Mouse (Mus musculus) E14TG2a.4 (cell line): ENCODE measurements at regions not wholly inside any gene's neighbourhood (a gene's known extent, or its start where the extent isn't known, plus 50 kb on each side); places are given as distances from the start of the nearest gene placed in this dataset.

Source experiments
- H3K27me3 ChIP-seq: 2 replicates; pipeline ENCODE4 v1.6.1; 2014; ENCODE audit warnings: low read length, control low read depth; ENCODE audit not compliant: insufficient read depth
- H3K36me3 ChIP-seq: 2 replicates; pipeline ENCODE4 v1.6.1; 2014; ENCODE audit warnings: low read length, control low read depth; ENCODE audit not compliant: insufficient read depth
- H3K4me1 ChIP-seq: replicated peaks from 2 replicates; pipeline ENCODE4 v1.6.1; 2014; ENCODE audit warnings: low read depth, low read length, control low read depth
- H3K4me3 ChIP-seq: replicated peaks from 2 replicates; pipeline ENCODE4 v1.5.1; 2014; ENCODE audit warnings: mild to moderate bottlenecking, low read length
- H3K9me3 ChIP-seq: 2 replicates; pipeline ENCODE4 v1.6.1; 2014; ENCODE audit warnings: low read length, control low read depth
- CTCF ChIP-seq: conservative IDR thresholded peaks from 2 replicates; pipeline ENCODE4 v1.5.1; 2014; ENCODE audit warnings: low read length
- NANOG ChIP-seq: IDR thresholded peaks from 2 replicates; pipeline ENCODE4 v1.6.1; 2014; ENCODE audit warnings: borderline replicate concordance, low read length, mixed read lengths
- POU5F1 ChIP-seq: IDR thresholded peaks from 2 replicates; pipeline ENCODE4 v1.6.1; 2014; ENCODE audit warnings: low read length, borderline replicate concordance

DNA sequence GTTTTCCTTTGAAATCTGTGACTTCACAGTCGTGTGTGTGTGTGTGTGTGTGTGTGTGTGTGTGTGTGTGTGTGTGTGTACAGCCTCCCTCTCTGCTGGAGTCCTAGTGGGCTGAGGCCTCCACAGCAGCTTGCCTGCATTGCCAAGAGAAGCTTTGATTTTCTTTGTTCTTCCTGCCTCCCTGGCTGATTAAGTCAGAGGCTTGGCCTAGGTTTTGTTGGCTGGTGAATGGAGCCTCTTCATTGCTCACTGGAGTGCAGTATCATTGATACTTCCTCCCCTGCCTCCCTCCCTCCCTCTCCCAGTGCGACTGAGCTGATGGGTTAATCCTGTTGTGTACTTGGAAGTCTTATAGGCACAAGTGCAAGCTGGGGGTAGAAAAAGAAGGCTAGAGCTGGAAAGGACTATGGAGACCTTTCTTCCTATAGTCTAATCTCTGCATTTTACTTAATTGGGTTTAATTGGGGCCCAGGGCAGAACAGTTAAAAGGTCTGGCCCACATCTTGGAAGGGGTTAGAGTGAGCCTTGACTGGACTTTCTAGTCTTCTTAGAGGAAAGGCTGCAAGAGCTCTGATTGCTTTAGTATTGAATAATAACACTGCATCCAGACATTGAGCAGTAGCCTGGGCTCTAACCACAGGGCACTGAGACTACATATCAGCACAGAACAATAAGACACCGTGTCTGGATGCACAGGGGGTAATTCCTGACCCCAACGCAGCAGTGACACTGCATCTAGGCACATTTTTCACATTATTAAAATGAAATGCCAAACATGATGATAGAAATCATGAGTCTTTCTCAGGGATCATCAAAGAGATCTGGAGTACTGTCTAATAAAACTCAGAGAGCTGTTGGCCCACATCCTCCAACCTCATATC, 62.9 kb upstream of the Nepro start:
- H3K4me3 ChIP-seq = no peak overlapping the region
- H3K4me1 ChIP-seq = no peaks in the 10 kb centered on the region
- no peaks in the 10 kb centered on the region for H3K36me3 ChIP-seq
- TF ChIP-seq NANOG (no peak), POU5F1 (no peak), CTCF (no peak)
- H3K9me3 ChIP-seq = 0 out of 2 replicates have a peak, but pooled peaks cover 2% of the 10 kb centered on the region
- peaks cover 18% of the 10 kb centered on the region for H3K27me3 ChIP-seq

DNA sequence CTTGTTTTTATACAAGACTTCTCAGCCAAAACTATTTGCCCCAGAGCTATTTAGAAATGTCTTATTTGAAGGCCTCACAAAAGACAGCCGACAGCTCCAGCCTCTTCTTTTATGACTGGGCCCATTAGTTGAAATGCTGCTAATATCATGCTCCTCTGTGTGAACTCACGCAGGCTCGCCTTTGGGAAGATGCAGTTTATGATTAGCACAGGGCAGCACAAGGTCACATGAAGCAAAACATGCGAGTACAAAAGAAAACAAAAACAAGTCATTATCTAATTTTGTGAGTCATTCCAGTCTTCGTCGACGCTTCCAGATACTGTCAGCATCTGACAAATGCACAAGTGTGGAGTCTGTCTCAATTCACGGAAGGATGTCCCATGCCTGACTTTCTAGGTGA, 65.8 kb upstream of the Nepro start:
- TF ChIP-seq POU5F1 (no peak), NANOG (no peak), CTCF (no peak)
- Histone ChIP-seq H3K36me3 (no peaks in the 10 kb centered on the region), H3K4me3 (no peak overlapping the region), H3K9me3 (0 out of 2 replicates have a peak, but pooled peaks cover 6% of the 10 kb centered on the region), H3K27me3 (peaks cover 12% of the 10 kb centered on the region; the same call in 1 of the 2 replicates), H3K4me1 (no peaks in the 10 kb centered on the region)

DNA sequence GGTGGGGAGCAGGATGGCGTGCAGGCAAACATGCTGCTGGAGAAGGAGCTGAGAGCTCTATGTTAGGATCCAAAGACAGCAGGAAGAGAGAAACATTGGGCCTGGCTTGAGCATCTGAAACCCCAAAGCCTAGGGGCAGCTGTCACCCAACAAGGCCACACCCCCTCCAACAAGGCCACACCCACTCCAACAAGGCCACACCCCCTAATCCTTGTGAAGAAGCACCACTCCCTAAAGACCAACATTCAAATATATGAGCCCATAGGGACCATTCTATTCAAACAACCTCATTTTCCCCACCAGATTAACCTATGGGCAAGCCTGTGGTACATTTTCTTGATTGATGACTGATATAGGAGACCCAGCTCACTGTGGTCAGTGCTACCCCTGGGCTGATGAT, 67.9 kb upstream of the Nepro start:
- 0 out of 2 replicates have a peak, but pooled peaks cover 6% of the 10 kb centered on the region for H3K9me3 ChIP-seq
- no peaks in the 10 kb centered on the region for H3K36me3 ChIP-seq
- H3K4me1 ChIP-seq = no peaks in the 10 kb centered on the region
- no peak for TF ChIP-seq NANOG
- no peak for TF ChIP-seq POU5F1
- TF ChIP-seq CTCF = no peak
- no peak overlapping the region for H3K4me3 ChIP-seq
- H3K27me3 ChIP-seq = peaks cover 8% of the 10 kb centered on the region; the same call in 1 of the 2 replicates

DNA sequence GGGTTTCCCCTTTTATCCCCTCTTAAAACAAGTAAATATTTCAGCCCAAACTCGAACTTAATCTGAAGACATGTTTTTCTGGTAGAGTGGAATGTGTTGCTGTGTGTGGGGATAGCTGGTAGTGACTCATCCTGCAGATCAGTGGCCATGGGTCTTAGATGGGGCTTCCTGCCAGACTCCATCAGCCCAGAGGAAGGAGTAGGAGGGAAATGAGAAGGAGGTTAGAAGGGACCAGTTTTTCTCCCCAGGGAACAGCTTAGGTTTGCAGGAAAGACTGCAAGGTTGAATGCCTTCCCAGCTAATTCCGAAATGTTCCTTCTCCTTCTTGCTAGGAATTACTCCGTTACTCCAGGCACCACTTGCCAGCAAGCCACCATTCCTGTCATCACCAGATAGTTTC, 68.8 kb upstream of the Nepro start:
- H3K4me3 ChIP-seq = no peak overlapping the region
- TF ChIP-seq CTCF = no peak
- no peak for TF ChIP-seq POU5F1
- no peak for TF ChIP-seq NANOG
- H3K36me3 ChIP-seq = no peaks in the 10 kb centered on the region
- H3K27me3 ChIP-seq = peaks cover 8% of the 10 kb centered on the region; the same call in 1 of the 2 replicates
- H3K4me1 ChIP-seq = no peaks in the 10 kb centered on the region
- 0 out of 2 replicates have a peak, but pooled peaks cover 6% of the 10 kb centered on the region for H3K9me3 ChIP-seq

DNA sequence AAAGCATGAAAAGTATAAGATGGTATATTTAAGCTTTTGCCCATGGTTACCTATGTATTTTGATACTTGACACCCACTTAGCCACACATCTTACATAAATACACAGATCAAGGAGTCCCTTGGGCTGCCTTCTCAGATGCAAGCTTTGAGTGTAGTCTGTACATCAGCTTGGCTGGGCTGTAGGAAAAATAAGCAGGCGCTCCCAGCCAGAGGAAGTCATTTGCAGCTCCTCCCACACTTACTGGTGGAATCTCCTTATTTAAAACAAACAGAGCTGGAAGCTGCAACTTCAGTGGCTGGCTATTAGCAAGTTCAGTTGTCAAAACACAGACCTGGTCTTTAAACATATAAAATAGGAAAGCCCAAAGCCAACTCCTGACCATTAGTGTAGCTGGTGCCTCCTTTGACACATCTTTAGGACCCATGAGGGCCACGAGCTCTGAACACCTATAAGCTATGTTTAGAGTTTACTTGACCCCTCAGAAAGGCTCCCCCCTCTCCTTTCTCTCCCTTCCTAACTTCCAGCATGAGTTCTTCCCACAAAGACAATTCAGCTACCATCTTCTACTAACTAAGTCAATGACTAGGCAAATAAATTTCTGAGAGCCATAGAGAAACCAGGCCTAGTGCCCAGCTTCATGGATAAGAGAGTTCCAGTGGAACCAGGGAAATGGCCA, 75.4 kb upstream of the Nepro start:
- Histone ChIP-seq H3K27me3 (no peaks in the 10 kb centered on the region), H3K4me3 (no peak overlapping the region), H3K4me1 (no peaks in the 10 kb centered on the region), H3K9me3 (no peaks in the 10 kb centered on the region), H3K36me3 (no peaks in the 10 kb centered on the region)
- no peak for TF ChIP-seq POU5F1
- no peak for TF ChIP-seq NANOG
- TF ChIP-seq CTCF = no peak

DNA sequence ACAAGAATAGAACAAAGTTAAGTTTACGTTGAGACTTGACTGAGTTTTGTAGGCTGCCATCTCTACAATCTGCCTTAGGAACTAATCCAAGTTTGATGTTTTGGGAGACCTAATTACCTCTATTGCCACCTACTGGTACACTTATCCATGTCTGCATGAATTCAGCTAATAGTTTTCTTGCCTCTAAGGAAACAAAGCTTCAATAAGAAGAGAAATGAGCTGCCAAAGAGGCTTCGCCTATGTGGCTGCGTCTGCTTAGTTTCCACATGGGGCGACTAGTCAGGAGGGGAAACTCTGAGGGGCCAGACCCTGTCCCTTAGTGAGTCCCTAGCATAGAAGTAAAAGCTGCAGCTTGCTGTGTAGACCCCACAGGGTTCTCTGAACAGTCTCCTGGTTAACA, 80.1 kb upstream of the Nepro start:
- H3K36me3 ChIP-seq = no peaks in the 10 kb centered on the region
- H3K27me3 ChIP-seq = no peaks in the 10 kb centered on the region
- H3K4me3 ChIP-seq = no peak overlapping the region
- no peaks in the 10 kb centered on the region for H3K4me1 ChIP-seq
- no peak for TF ChIP-seq NANOG
- TF ChIP-seq CTCF = 0 out of 2 replicates have a peak, but pooled peaks have one; percentile 16
- H3K9me3 ChIP-seq = no peaks in the 10 kb centered on the region

DNA sequence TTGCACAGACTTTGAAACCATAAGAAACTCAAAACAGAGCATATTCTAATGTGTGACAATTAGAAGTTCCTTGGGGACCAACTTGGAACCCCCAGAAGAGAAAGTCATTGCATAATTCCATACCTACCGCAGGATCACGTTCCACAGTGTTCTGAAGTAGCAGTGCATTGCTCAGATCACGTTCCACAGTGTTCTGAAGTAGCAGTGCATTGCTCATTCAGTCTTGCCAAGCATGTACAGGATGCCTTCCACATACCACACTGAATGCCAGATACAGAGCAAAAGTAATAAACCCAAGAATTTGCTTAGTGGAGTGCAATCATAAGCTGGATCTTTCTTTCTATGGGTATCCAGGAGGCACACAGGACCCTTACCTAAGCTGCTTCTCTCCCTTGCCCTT, 78.4 kb upstream of the Boc start:
- TF ChIP-seq NANOG = no peak
- TF ChIP-seq POU5F1 = no peak
- TF ChIP-seq CTCF = no peak
- Histone ChIP-seq H3K4me1 (peaks cover 9% of the 10 kb centered on the region), H3K27me3 (no peaks in the 10 kb centered on the region), H3K4me3 (no peak overlapping the region), H3K36me3 (no peaks in the 10 kb centered on the region), H3K9me3 (no peaks in the 10 kb centered on the region)

DNA sequence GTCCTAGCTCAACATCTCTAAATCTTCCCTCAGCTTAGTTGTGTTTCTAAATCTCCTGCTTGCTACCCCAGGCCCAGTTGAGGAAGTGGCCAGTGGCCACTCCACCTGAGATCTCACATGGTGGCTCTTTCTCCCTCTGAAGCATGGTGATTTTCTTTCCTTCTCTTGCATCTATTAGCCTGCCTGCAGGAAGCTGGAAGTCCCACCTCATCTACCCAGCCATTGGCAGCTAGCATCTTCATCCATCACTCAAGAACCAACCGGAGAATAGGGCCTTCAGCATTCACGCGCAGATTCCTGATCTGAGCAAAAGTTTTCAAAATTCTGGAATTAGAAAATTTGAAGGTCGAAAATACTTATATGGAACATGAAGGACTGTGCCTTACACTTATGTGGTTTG, 75.8 kb upstream of the Boc start:
- H3K9me3 ChIP-seq = no peaks in the 10 kb centered on the region; the same call in 1 of the 2 replicates
- peaks cover 14% of the 10 kb centered on the region for H3K4me1 ChIP-seq
- no peaks in the 10 kb centered on the region for H3K27me3 ChIP-seq
- no peak for TF ChIP-seq CTCF
- no peak for TF ChIP-seq POU5F1
- TF ChIP-seq NANOG = no peak
- H3K4me3 ChIP-seq = no peak overlapping the region
- H3K36me3 ChIP-seq = no peaks in the 10 kb centered on the region

DNA sequence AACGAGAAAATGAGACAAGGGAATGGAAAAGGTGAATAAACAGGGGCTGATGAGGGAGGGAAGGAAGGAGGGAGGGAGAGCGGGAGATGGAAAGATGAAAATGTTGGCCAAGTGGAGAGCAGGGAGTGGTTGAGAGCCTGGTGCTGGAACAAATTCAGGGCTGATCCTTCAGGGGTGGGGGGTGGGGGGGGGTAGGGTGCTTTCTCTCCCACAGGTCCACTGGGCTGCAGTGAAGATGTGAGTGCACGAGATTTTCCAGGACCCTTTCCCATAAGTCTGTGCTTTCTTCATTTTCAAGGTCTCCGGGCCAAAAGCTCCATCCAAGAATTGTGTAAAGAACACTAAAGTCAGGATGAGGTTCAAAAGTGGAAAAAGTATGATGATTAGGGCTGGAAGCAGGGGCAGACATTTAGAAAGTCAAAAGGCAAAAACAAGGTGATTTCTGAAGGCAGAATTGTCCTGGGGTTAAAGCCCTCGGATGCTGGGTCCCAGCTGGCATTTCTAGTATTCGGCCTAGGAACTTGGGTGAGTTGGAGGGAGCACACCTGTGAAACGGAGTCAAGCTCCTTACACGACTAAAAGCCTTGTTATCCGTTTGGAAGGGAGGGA, 74.5 kb upstream of the Boc start:
- TF ChIP-seq CTCF (no peak), NANOG (no peak), POU5F1 (no peak)
- Histone ChIP-seq H3K27me3 (no peaks in the 10 kb centered on the region), H3K4me1 (peaks cover 17% of the 10 kb centered on the region), H3K9me3 (no peaks in the 10 kb centered on the region; the same call in 1 of the 2 replicates), H3K4me3 (no peak overlapping the region), H3K36me3 (no peaks in the 10 kb centered on the region)
